Mouse (Mus musculus): Measurements from ENCODE around the gene Mapre3.

DNA sequence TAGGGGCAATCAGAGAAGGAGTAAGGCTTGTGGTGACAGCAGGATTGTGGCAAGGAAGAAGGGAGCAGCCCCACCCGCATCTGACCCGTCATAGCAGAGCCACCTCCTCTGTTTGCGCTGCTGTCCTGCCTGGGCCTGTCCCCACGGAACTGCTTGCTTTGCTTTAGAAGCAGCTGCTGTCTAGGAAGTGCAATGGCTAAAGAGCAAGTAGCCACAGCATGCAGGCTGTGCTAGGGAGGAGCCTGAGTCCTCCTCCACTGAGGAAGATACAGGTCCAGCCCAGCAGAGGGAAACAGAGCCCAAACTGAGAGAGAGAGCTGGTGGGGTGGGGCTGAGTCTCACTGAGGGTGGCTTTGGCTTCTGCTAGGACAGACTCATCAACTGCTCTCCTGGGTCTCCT is 49.4 kb downstream of the Mapre3 start:
- TF ChIP-seq CTCF (conservative IDR thresholded peaks at IDR 0.05; ENCODE audit: low read length) (no peak), NANOG (IDR thresholded peaks at IDR 0.05; ENCODE audit: borderline replicate concordance, low read length) (no peak), POU5F1 (IDR thresholded peaks at IDR 0.05; ENCODE audit: borderline replicate concordance, low read length) (no peak)

Data from E14TG2a.4 (cell line).